Mouse (Mus musculus) cerebellum, adult 8-10 months (tissue): ENCODE results near the gene Hecw2.

ENCODE experiments used
- DNase-seq: peaks from one replicate; pipeline ENCODE4 v3.0.0; 2022

Gene Hecw2

GRCm38 (mm10) chr1:54110920-54111605 lies 83.9 kb downstream of the Hecw2 start:
- DNase-seq, result no peak

DNA sequence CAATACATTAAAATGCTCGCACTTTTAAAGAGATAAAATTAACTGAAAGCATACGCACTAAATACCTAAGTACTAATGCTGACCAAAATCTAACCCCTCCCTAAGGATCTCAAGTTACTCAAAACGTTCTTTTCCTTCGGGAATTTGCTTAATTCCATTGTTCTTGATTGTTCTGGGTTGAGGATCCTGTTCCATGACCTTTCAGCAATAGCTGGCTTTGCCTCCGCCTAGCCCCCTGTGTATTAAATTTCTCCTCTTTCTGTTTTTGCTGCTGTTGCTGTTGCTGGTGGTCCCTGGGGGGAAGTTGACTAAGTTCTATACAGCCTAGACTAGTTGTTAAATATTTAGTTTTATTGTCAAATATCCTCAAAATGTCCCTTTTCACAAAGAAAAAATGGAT lies 85.7 kb downstream of the Hecw2 start:
- no peak for DNase-seq

GRCm38 (mm10) chr1:54106756-54107155 lies 88.2 kb downstream of the Hecw2 start:
- DNase-seq, result no peak

DNA sequence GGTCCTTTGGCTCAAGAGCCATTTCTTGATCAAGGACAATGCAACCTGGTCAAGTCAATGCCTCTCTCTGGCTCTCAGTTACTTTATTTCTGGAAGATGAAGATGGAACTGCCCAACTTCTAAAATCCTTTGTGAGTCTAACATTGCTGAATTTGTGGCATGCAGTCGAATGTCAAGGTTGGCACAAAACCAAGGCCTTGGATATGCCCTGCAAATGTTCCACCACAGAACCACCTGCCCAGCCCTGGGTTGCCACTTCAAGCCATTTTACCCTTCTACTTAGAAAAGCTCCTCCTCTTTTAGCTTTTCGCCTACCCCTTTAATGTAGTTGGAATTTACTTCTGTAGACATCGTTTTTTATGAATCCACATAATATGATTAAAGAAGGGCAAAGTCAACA lies 115.3 kb downstream of the Hecw2 start:
- peak; percentile 28 for DNase-seq

GRCm38 (mm10) chr1:54074456-54074855 lies 120.5 kb downstream of the Hecw2 start:
- DNase-seq, result no peak

DNA sequence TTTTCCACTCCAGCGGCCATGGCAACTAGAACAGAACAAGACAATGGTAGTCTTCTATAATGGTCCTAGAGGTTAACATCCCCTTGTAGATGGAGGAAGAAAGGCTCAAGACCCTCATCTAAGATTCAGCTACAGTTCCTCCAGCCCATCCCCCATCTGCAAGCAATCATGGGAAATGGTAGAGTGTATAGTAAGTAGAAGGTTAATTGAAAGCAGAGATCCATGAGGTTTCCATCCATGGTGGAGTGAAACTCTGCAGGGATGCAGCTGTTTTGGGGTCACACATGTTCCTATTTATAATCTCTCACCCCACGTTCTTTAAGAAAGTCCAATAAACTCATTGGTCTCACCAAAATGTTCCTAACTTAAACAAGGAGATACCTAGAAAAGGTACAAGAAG lies 124.8 kb downstream of the Hecw2 start:
- DNase-seq, result no peak

DNA sequence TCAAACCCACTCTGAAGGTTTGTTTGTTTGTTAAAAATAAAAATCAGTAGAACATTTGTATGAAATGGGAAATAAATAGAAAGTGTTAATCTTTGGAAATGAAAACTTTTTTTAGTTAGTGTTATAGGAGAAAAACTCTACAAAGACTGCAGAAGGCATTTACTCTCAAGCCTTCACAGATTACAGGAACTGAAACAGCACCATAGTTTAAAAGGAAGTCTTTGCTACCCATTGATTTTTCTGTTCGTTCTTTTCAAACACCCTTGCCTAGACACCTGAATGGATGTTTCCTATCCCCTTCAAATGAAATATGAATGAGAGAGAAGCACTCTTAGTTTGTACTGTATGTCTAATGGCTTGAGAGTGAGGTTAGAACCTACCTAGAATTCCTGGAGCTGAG lies 126.7 kb downstream of the Hecw2 start:
- DNase-seq, result no peak

GRCm38 (mm10) chr1:54065434-54065833 lies 129.5 kb downstream of the Hecw2 start:
- DNase-seq, result no peak

GRCm38 (mm10) chr1:54061078-54061477 lies 133.9 kb downstream of the Hecw2 start:
- DNase-seq, result no peak

DNA sequence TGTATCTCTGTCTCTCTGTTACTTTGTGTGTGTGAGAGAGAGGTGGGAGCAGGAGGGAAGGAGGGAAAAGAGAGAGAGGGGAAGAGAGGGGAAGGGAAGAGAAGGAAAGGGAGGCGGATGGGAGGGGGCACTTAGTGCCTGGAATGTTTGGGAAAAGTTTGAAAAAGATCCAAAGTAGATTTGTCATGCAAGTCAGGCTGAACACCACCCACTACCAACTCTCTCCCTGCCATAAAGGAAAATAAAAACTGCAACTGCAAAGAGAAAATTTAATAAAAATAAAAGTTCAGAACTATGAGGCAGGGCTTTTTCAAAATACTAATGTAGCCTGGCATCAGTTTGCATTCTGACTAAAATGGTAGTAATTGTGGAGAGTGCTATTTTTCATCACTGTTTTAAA lies 135.2 kb downstream of the Hecw2 start:
- DNase-seq, result no peak

- DNase-seq, result no peak
Measured at GRCm38 (mm10) chr1:54052771-54053170, 142.2 kb downstream of the Hecw2 start.

- no peak for DNase-seq
Measured at GRCm38 (mm10) chr1:54046923-54047322, 148.0 kb downstream of the Hecw2 start.

DNA sequence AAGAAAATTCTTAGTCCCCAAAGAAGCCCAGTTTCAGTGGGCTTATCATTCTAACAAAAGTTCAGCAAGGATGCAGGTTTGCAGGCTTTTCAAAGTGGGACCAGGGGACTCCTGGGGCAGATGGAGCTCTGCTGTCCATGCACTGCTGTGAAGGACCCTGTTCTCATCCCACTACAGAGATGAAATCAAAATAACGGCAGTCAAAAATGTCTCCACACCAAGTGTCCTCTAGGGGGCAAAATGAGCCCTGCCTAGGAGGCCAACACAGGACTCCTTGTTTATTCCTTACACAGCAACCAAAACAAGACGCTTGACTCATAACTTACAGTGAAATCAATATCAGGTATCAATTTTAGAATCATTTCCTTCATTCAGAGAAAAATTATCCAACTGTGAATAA lies 155.9 kb downstream of the Hecw2 start:
- DNase-seq, result peak; percentile 43

GRCm38 (mm10) chr1:54017686-54018085 lies 177.3 kb downstream of the Hecw2 start:
- DNase-seq, result no peak

- DNase-seq, result no peak
Measured at GRCm38 (mm10) chr1:54015739-54016138, 179.2 kb downstream of the Hecw2 start.

GRCm38 (mm10) chr1:54012414-54012813 lies 182.6 kb downstream of the Hecw2 start:
- no peak for DNase-seq

GRCm38 (mm10) chr1:54009418-54010064 lies 185.4 kb downstream of the Hecw2 start:
- no peak for DNase-seq

GRCm38 (mm10) chr1:54005860-54006386 lies 189.0 kb downstream of the Hecw2 start:
- no peak for DNase-seq

GRCm38 (mm10) chr1:54003288-54003687 lies 191.7 kb downstream of the Hecw2 start:
- DNase-seq, result no peak

GRCm38 (mm10) chr1:54002077-54002476 lies 192.9 kb downstream of the Hecw2 start:
- no peak for DNase-seq

- no peak for DNase-seq
Measured at GRCm38 (mm10) chr1:53997239-53997638, 197.7 kb downstream of the Hecw2 start.

GRCm38 (mm10) chr1:53986185-53986892 lies 208.6 kb downstream of the Hecw2 start:
- DNase-seq, result no peak

DNA sequence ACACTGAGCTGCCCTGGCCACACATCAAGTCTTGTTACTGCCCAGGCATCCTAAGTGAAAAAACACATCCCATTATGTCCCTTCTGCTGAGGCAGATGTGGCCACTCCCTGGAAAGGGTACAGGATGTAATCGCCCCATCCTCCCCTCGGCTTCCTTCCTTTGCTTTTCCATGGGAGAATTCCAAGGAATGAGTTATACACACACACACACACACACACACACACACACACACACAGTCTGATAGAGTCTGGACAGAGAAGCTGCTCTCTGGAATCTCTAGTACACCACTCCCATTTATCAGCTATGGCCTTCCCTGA lies 216.5 kb downstream of the Hecw2 start:
- DNase-seq, result no peak
